Mouse (Mus musculus): Measurements from ENCODE around the gene Ltn1.

The Ltn1 gene

GRCm38 (mm10) chr16:87432033-87432814 is at the start of gene Ltn1:
TSS of gene Ltn1 (minus strand) at chr16:87432612.
- in situ Hi-C loops (cut with MboI, MseI) = loop anchor here (10.0 kb wide), 1 partner anchor 293 kb away; no protein-coding TSS in a partner anchor

GRCm38 (mm10) chr16:87470579-87470978 is 38.2 kb upstream of the Ltn1 start:
- in situ Hi-C loops (cut with MboI, MseI) = no loop called here

- in situ Hi-C loops (cut with MboI, MseI) = no loop called here
These were observed 26.3 kb upstream of the Ltn1 start for GRCm38 (mm10) chr16:87458752-87459151.

GRCm38 (mm10) chr16:87455180-87455611 is 22.8 kb upstream of the Ltn1 start:
- in situ Hi-C loops (cut with MboI, MseI) = no loop called here

GRCm38 (mm10) chr16:87454419-87455179 is 22.2 kb upstream of the Ltn1 start, which contains the start of gene Usp16:
TSS of gene Usp16 (plus strand) at chr16:87454703.
- in situ Hi-C loops (cut with MboI, MseI) = no loop called here

- in situ Hi-C loops (cut with MboI, MseI) = no loop called here
These were observed 20.8 kb upstream of the Ltn1 start for GRCm38 (mm10) chr16:87453226-87453625.

- in situ Hi-C loops (cut with MboI, MseI) = loop anchor here (10.0 kb wide), 1 partner anchor 1961 kb away; no protein-coding TSS in a partner anchor
These were observed 13.1 kb upstream of the Ltn1 start for GRCm38 (mm10) chr16:87445528-87445927.

GRCm38 (mm10) chr16:87445110-87445509 is 12.7 kb upstream of the Ltn1 start:
- in situ Hi-C loops (cut with MboI, MseI) = loop anchor here (10.0 kb wide), 1 partner anchor 1960 kb away; no protein-coding TSS in a partner anchor

- in situ Hi-C loops (cut with MboI, MseI) = loop anchor here (10.0 kb wide), 1 partner anchor 1959 kb away; no protein-coding TSS in a partner anchor
These were observed 11.7 kb upstream of the Ltn1 start for GRCm38 (mm10) chr16:87444071-87444470.

GRCm38 (mm10) chr16:87443245-87443644 is 10.8 kb upstream of the Ltn1 start:
- in situ Hi-C loops (cut with MboI, MseI) = loop anchor here (10.0 kb wide), 1 partner anchor 1958 kb away; no protein-coding TSS in a partner anchor

- in situ Hi-C loops (cut with MboI, MseI) = loop anchor here (10.0 kb wide), 1 partner anchor 1957 kb away; no protein-coding TSS in a partner anchor
These were observed 9.9 kb upstream of the Ltn1 start for GRCm38 (mm10) chr16:87442291-87442690.

GRCm38 (mm10) chr16:87441089-87441488 is 8.7 kb upstream of the Ltn1 start:
- in situ Hi-C loops (cut with MboI, MseI) = loop anchor here (10.0 kb wide), 1 partner anchor 1956 kb away; no protein-coding TSS in a partner anchor

GRCm38 (mm10) chr16:87440184-87440686 is 7.8 kb upstream of the Ltn1 start, which contains the start of gene Rwdd2b:
TSS of gene Rwdd2b (minus strand) at chr16:87440573.
- in situ Hi-C loops (cut with MboI, MseI) = loop anchor here (10.0 kb wide), 1 partner anchor 1955 kb away; no protein-coding TSS in a partner anchor

GRCm38 (mm10) chr16:87438697-87439096 is 6.3 kb upstream of the Ltn1 start:
- in situ Hi-C loops (cut with MboI, MseI) = loop anchor here (10.0 kb wide), 1 partner anchor 286 kb away; no protein-coding TSS in a partner anchor

GRCm38 (mm10) chr16:87437096-87437495 is 4.7 kb upstream of the Ltn1 start:
- in situ Hi-C loops (cut with MboI, MseI) = loop anchor here (10.0 kb wide), 1 partner anchor 288 kb away; no protein-coding TSS in a partner anchor

GRCm38 (mm10) chr16:87435411-87436205 is 3.2 kb upstream of the Ltn1 start:
- in situ Hi-C loops (cut with MboI, MseI) = loop anchor here (10.0 kb wide), 1 partner anchor 289 kb away; no protein-coding TSS in a partner anchor

- in situ Hi-C loops (cut with MboI, MseI) = loop anchor here (10.0 kb wide), 1 partner anchor 290 kb away; no protein-coding TSS in a partner anchor
These were observed 2.5 kb upstream of the Ltn1 start for GRCm38 (mm10) chr16:87434946-87435345.

GRCm38 (mm10) chr16:87434266-87434665 is 1.9 kb upstream of the Ltn1 start:
- in situ Hi-C loops (cut with MboI, MseI) = loop anchor here (10.0 kb wide), 1 partner anchor 291 kb away; no protein-coding TSS in a partner anchor

GRCm38 (mm10) chr16:87427516-87427915 is 4.9 kb downstream of the Ltn1 start:
- in situ Hi-C loops (cut with MboI, MseI) = no loop called here

GRCm38 (mm10) chr16:87420662-87421061 is 11.8 kb downstream of the Ltn1 start:
- in situ Hi-C loops (cut with MboI, MseI) = no loop called here

Data from T-helper 1 cell (primary cell).